Mouse (Mus musculus): Measurements from ENCODE around the gene Prkcq. TPM values are rescaled to one million over a fixed set of nuclear protein-coding genes. Genes with fewer than 3 reads are reported as not detected.

The Prkcq gene
- polyA plus RNA-seq, 1 experiment from 2014 or later, result 1.4 TPM

GRCm38 (mm10) chr2:11203261-11203660, 31.4 kb downstream of the Prkcq start:
- H3K4me1 ChIP-seq (replicated peaks; ENCODE audit: control insufficient read depth, insufficient read depth, low read length), result no peaks in the 10 kb centered on the region
- H3K4me3 ChIP-seq (ENCODE audit: low read depth, low read length), result no peak overlapping the region
- DNase-seq (ENCODE audit: low spot score), result no peak
- H3K9me3 ChIP-seq (ENCODE audit: control insufficient read depth, low read length), result no peaks in the 10 kb centered on the region
- H3K9ac ChIP-seq (ENCODE audit: low read length), result no peak overlapping the region
- no peak overlapping the region for H3K27ac ChIP-seq (ENCODE audit: low read depth, low read length)
- ATAC-seq (replicated peaks; ENCODE audit: low FRiP score), result no peak
- 74% methylated on average over 5 of the region's 5 CpGs for WGBS
- H3K36me3 ChIP-seq (ENCODE audit: control insufficient read depth, insufficient read depth, low read length), result no peaks in the 10 kb centered on the region
- no peaks in the 10 kb centered on the region for H3K27me3 ChIP-seq (ENCODE audit: control insufficient read depth, insufficient read depth, low read length)
- no peak overlapping the region for H3K4me2 ChIP-seq (ENCODE audit: low read depth, low read length, severe bottlenecking)

- Histone ChIP-seq H3K36me3 (ENCODE audit: control insufficient read depth, insufficient read depth, low read length) (no peaks in the 10 kb centered on the region), H3K9ac (ENCODE audit: low read length) (no peak overlapping the region), H3K4me3 (ENCODE audit: low read depth, low read length) (no peak overlapping the region), H3K27me3 (ENCODE audit: control insufficient read depth, insufficient read depth, low read length) (no peaks in the 10 kb centered on the region), H3K4me2 (ENCODE audit: low read depth, low read length, severe bottlenecking) (no peak overlapping the region), H3K9me3 (ENCODE audit: control insufficient read depth, low read length) (no peaks in the 10 kb centered on the region), H3K27ac (ENCODE audit: low read depth, low read length) (no peak overlapping the region), H3K4me1 (replicated peaks; ENCODE audit: control insufficient read depth, insufficient read depth, low read length) (no peaks in the 10 kb centered on the region)
- WGBS, result 72% methylated on average over 5 of the region's 5 CpGs
- ATAC-seq (replicated peaks; ENCODE audit: low FRiP score), result no peak
- no peak for DNase-seq (ENCODE audit: low spot score)
These were observed 32.3 kb downstream of the Prkcq start for GRCm38 (mm10) chr2:11204232-11204631.

- DNase-seq (ENCODE audit: low spot score) (no peak), ATAC-seq (replicated peaks; ENCODE audit: low FRiP score) (no peak)
These were observed 33.1 kb downstream of the Prkcq start for GRCm38 (mm10) chr2:11204961-11205360.

GRCm38 (mm10) chr2:11205720-11206119, 33.8 kb downstream of the Prkcq start:
- Histone ChIP-seq H3K9ac (ENCODE audit: low read length) (no peak overlapping the region), H3K27ac (ENCODE audit: low read depth, low read length) (no peak overlapping the region), H3K9me3 (ENCODE audit: control insufficient read depth, low read length) (no peaks in the 10 kb centered on the region), H3K4me3 (ENCODE audit: low read depth, low read length) (no peak overlapping the region), H3K27me3 (ENCODE audit: control insufficient read depth, insufficient read depth, low read length) (no peaks in the 10 kb centered on the region), H3K4me1 (replicated peaks; ENCODE audit: control insufficient read depth, insufficient read depth, low read length) (no peaks in the 10 kb centered on the region), H3K4me2 (ENCODE audit: low read depth, low read length, severe bottlenecking) (no peak overlapping the region), H3K36me3 (ENCODE audit: control insufficient read depth, insufficient read depth, low read length) (no peaks in the 10 kb centered on the region)
- ATAC-seq (replicated peaks; ENCODE audit: low FRiP score), result no peak
- WGBS, result 97% methylated on average over 6 of the region's 6 CpGs
- no peak for DNase-seq (ENCODE audit: low spot score)

More at GRCm38 (mm10) chr2:11204961-11205360, 33.1 kb downstream of the Prkcq start:
- no peak overlapping the region for H3K27ac ChIP-seq (ENCODE audit: low read depth, low read length)
- no peaks in the 10 kb centered on the region for H3K9me3 ChIP-seq (ENCODE audit: control insufficient read depth, low read length)
- 91% methylated on average over 9 of the region's 9 CpGs for WGBS
- no peak overlapping the region for H3K4me2 ChIP-seq (ENCODE audit: low read depth, low read length, severe bottlenecking)
- H3K4me3 ChIP-seq (ENCODE audit: low read depth, low read length), result no peak overlapping the region
- no peaks in the 10 kb centered on the region for H3K4me1 ChIP-seq (replicated peaks; ENCODE audit: control insufficient read depth, insufficient read depth, low read length)
- H3K27me3 ChIP-seq (ENCODE audit: control insufficient read depth, insufficient read depth, low read length), result no peaks in the 10 kb centered on the region
- H3K36me3 ChIP-seq (ENCODE audit: control insufficient read depth, insufficient read depth, low read length), result no peaks in the 10 kb centered on the region
- H3K9ac ChIP-seq (ENCODE audit: low read length), result no peak overlapping the region

- Histone ChIP-seq H3K36me3 (ENCODE audit: control insufficient read depth, insufficient read depth, low read length) (no peaks in the 10 kb centered on the region), H3K9ac (ENCODE audit: low read length) (no peak overlapping the region), H3K9me3 (ENCODE audit: control insufficient read depth, low read length) (no peaks in the 10 kb centered on the region), H3K27ac (ENCODE audit: low read depth, low read length) (no peak overlapping the region), H3K4me3 (ENCODE audit: low read depth, low read length) (no peak overlapping the region), H3K27me3 (ENCODE audit: control insufficient read depth, insufficient read depth, low read length) (no peaks in the 10 kb centered on the region), H3K4me1 (replicated peaks; ENCODE audit: control insufficient read depth, insufficient read depth, low read length) (no peaks in the 10 kb centered on the region), H3K4me2 (ENCODE audit: low read depth, low read length, severe bottlenecking) (no peak overlapping the region)
- WGBS, result 88% methylated on average over 9 of the region's 9 CpGs
- DNase-seq (ENCODE audit: low spot score) (no peak), ATAC-seq (replicated peaks; ENCODE audit: low FRiP score) (no peak)
These were observed 36.4 kb downstream of the Prkcq start for GRCm38 (mm10) chr2:11208263-11208662.

- H3K9me3 ChIP-seq (ENCODE audit: control insufficient read depth, low read length), result no peaks in the 10 kb centered on the region
- H3K4me1 ChIP-seq (replicated peaks; ENCODE audit: control insufficient read depth, insufficient read depth, low read length), result no peaks in the 10 kb centered on the region
- H3K9ac ChIP-seq (ENCODE audit: low read length), result no peak overlapping the region
- no peaks in the 10 kb centered on the region for H3K27me3 ChIP-seq (ENCODE audit: control insufficient read depth, insufficient read depth, low read length)
- no peak overlapping the region for H3K4me3 ChIP-seq (ENCODE audit: low read depth, low read length)
- DNase-seq (ENCODE audit: low spot score) (no peak), ATAC-seq (replicated peaks; ENCODE audit: low FRiP score) (no peak)
- H3K27ac ChIP-seq (ENCODE audit: low read depth, low read length), result no peak overlapping the region
- H3K36me3 ChIP-seq (ENCODE audit: control insufficient read depth, insufficient read depth, low read length), result no peaks in the 10 kb centered on the region
- H3K4me2 ChIP-seq (ENCODE audit: low read depth, low read length, severe bottlenecking), result no peak overlapping the region
- 93% methylated on average over 6 of the region's 6 CpGs for WGBS
These were observed 37.4 kb downstream of the Prkcq start for GRCm38 (mm10) chr2:11209335-11209734.

GRCm38 (mm10) chr2:11210241-11210916, 38.5 kb downstream of the Prkcq start:
- no peak overlapping the region for H3K27ac ChIP-seq (ENCODE audit: low read depth, low read length)
- H3K27me3 ChIP-seq (ENCODE audit: control insufficient read depth, insufficient read depth, low read length), result no peaks in the 10 kb centered on the region
- ATAC-seq (replicated peaks; ENCODE audit: low FRiP score) (peak; percentile 33; the same call in 1 of the 2 replicates), DNase-seq (ENCODE audit: low spot score) (no peak)
- 72% methylated on average over 8 of the region's 8 CpGs for WGBS
- H3K36me3 ChIP-seq (ENCODE audit: control insufficient read depth, insufficient read depth, low read length), result no peaks in the 10 kb centered on the region
- no peaks in the 10 kb centered on the region for H3K4me1 ChIP-seq (replicated peaks; ENCODE audit: control insufficient read depth, insufficient read depth, low read length)
- H3K4me2 ChIP-seq (ENCODE audit: low read depth, low read length, severe bottlenecking), result no peak overlapping the region
- H3K4me3 ChIP-seq (ENCODE audit: low read depth, low read length), result no peak overlapping the region
- H3K9ac ChIP-seq (ENCODE audit: low read length), result no peak overlapping the region
- H3K9me3 ChIP-seq (ENCODE audit: control insufficient read depth, low read length), result no peaks in the 10 kb centered on the region

GRCm38 (mm10) chr2:11211961-11212562, 40.2 kb downstream of the Prkcq start:
- no peaks in the 10 kb centered on the region for H3K36me3 ChIP-seq (ENCODE audit: control insufficient read depth, insufficient read depth, low read length)
- no peaks in the 10 kb centered on the region for H3K9me3 ChIP-seq (ENCODE audit: control insufficient read depth, low read length)
- H3K4me3 ChIP-seq (ENCODE audit: low read depth, low read length), result no peak overlapping the region
- no peak for ATAC-seq (replicated peaks; ENCODE audit: low FRiP score)
- no peak overlapping the region for H3K4me2 ChIP-seq (ENCODE audit: low read depth, low read length, severe bottlenecking)
- no peak for DNase-seq (ENCODE audit: low spot score)
- no peaks in the 10 kb centered on the region for H3K27me3 ChIP-seq (ENCODE audit: control insufficient read depth, insufficient read depth, low read length)
- H3K27ac ChIP-seq (ENCODE audit: low read depth, low read length), result no peak overlapping the region
- H3K4me1 ChIP-seq (replicated peaks; ENCODE audit: control insufficient read depth, insufficient read depth, low read length), result no peaks in the 10 kb centered on the region
- 67% methylated on average over 7 of the region's 7 CpGs for WGBS
- H3K9ac ChIP-seq (ENCODE audit: low read length), result no peak overlapping the region

- Histone ChIP-seq H3K4me2 (ENCODE audit: low read depth, low read length, severe bottlenecking) (no peak overlapping the region), H3K27me3 (ENCODE audit: control insufficient read depth, insufficient read depth, low read length) (no peaks in the 10 kb centered on the region), H3K9me3 (ENCODE audit: control insufficient read depth, low read length) (no peaks in the 10 kb centered on the region), H3K4me1 (replicated peaks; ENCODE audit: control insufficient read depth, insufficient read depth, low read length) (no peaks in the 10 kb centered on the region), H3K27ac (ENCODE audit: low read depth, low read length) (no peak overlapping the region), H3K9ac (ENCODE audit: low read length) (no peak overlapping the region), H3K4me3 (ENCODE audit: low read depth, low read length) (no peak overlapping the region), H3K36me3 (ENCODE audit: control insufficient read depth, insufficient read depth, low read length) (no peaks in the 10 kb centered on the region)
- DNase-seq (ENCODE audit: low spot score), result no peak
- 76% methylated on average over 4 of the region's 4 CpGs for WGBS
- no peak for ATAC-seq (replicated peaks; ENCODE audit: low FRiP score)
These were observed 44.5 kb downstream of the Prkcq start for GRCm38 (mm10) chr2:11216421-11216820.
